Mouse (Mus musculus): Measurements from ENCODE around the gene Fgf22.
"Not testable (repeated sequence)": the region's sequence is repeated elsewhere in the genome, so short reads cannot be mapped to it uniquely, and the experiment has no call there.

Gene Fgf22

GRCm38 (mm10) chr10:79732500-79732899, 22.4 kb upstream of the Fgf22 start:
- DNase-seq (ENCODE audit: low read depth, low spot score): no peak

GRCm38 (mm10) chr10:79733847-79734246, 21.0 kb upstream of the Fgf22 start:
- DNase-seq (ENCODE audit: low read depth, low spot score): no peak

- DNase-seq (ENCODE audit: low read depth, low spot score): no peak
These were observed 19.5 kb upstream of the Fgf22 start for GRCm38 (mm10) chr10:79735361-79735760.

GRCm38 (mm10) chr10:79736706-79737105, 18.2 kb upstream of the Fgf22 start:
- DNase-seq (ENCODE audit: low read depth, low spot score): no peak

GRCm38 (mm10) chr10:79738259-79738658, 16.6 kb upstream of the Fgf22 start:
- no peak for DNase-seq (ENCODE audit: low read depth, low spot score)

- no peak for DNase-seq (ENCODE audit: low read depth, low spot score)
These were observed 15.6 kb upstream of the Fgf22 start for GRCm38 (mm10) chr10:79739234-79739633.

- DNase-seq (ENCODE audit: low read depth, low spot score): no peak
These were observed 14.0 kb upstream of the Fgf22 start for GRCm38 (mm10) chr10:79740863-79741262.

GRCm38 (mm10) chr10:79743161-79743560, 11.7 kb upstream of the Fgf22 start:
- DNase-seq (ENCODE audit: low read depth, low spot score): no peak

GRCm38 (mm10) chr10:79743650-79744365, 11.1 kb upstream of the Fgf22 start:
- no peak for DNase-seq (ENCODE audit: low read depth, low spot score)

GRCm38 (mm10) chr10:79745411-79745810, 9.5 kb upstream of the Fgf22 start:
- no peak for DNase-seq (ENCODE audit: low read depth, low spot score)

- DNase-seq (ENCODE audit: low read depth, low spot score): peak; percentile 99
These were observed 8.7 kb upstream of the Fgf22 start, which contains the start of gene Polrmt for GRCm38 (mm10) chr10:79745898-79746773. Gene Polrmt, minus strand, starts transcription at chr10:79746581.

GRCm38 (mm10) chr10:79746774-79747151, 8.1 kb upstream of the Fgf22 start:
- no peak for DNase-seq (ENCODE audit: low read depth, low spot score)

- peak; percentile 8 for DNase-seq (ENCODE audit: low read depth, low spot score)
These were observed 6.4 kb upstream of the Fgf22 start for GRCm38 (mm10) chr10:79748496-79748895.

GRCm38 (mm10) chr10:79755854-79756253, 978 bp downstream of the Fgf22 start:
- no peak for DNase-seq (ENCODE audit: low read depth, low spot score)

GRCm38 (mm10) chr10:79756660-79757059, 1.8 kb downstream of the Fgf22 start:
- no peak for DNase-seq (ENCODE audit: low read depth, low spot score)

GRCm38 (mm10) chr10:79759675-79760074, 4.8 kb downstream of the Fgf22 start:
- not testable (repeated sequence) for DNase-seq (ENCODE audit: low read depth, low spot score)

GRCm38 (mm10) chr10:79760603-79761143, 5.8 kb downstream of the Fgf22 start:
- no peak for DNase-seq (ENCODE audit: low read depth, low spot score)

- DNase-seq (ENCODE audit: low read depth, low spot score): no peak
These were observed 8.0 kb downstream of the Fgf22 start for GRCm38 (mm10) chr10:79762875-79763274.

GRCm38 (mm10) chr10:79764234-79764633, 9.4 kb downstream of the Fgf22 start:
- no peak for DNase-seq (ENCODE audit: low read depth, low spot score)

- no peak for DNase-seq (ENCODE audit: low read depth, low spot score)
These were observed 10.4 kb downstream of the Fgf22 start for GRCm38 (mm10) chr10:79765228-79765745.

GRCm38 (mm10) chr10:79766001-79766507, 11.2 kb downstream of the Fgf22 start:
- no peak for DNase-seq (ENCODE audit: low read depth, low spot score)

Data from 3T3-L1 (cell line).